Mouse (Mus musculus) forebrain, postnatal 0 days (tissue): Measurements from ENCODE around the gene P2rx1. TPM values are rescaled to one million over a fixed set of nuclear protein-coding genes. Genes with fewer than 3 reads are reported as not detected.

Experiments
- ATAC-seq: fragments of 200-750 bp; cut with Nextera tagmentation; 2 replicates; pipeline ENCODE4 v1.8.0; 2017; ENCODE audit warnings: mild to moderate bottlenecking, moderate library complexity
- DNase-seq: peaks from one replicate; pipeline ENCODE4 v3.0.0-alpha.2; 2015
- H3K27ac ChIP-seq: fragments of 300-500 bp; sonication (generic); 2 replicates; pipeline ENCODE4 v1.5.1; 2014; ENCODE audit warnings: low read depth, mild to moderate bottlenecking, antibody characterized with exemption, low read length, moderate library complexity, mixed read lengths
- H3K27me3 ChIP-seq: fragments of 300-500 bp; sonication (generic); 2 replicates; pipeline ENCODE4 v1.6.1; 2014; ENCODE audit warnings: mild to moderate bottlenecking, low read length, mixed read lengths; ENCODE audit not compliant: insufficient read depth
- H3K36me3 ChIP-seq: fragments of 300-500 bp; sonication (generic); 2 replicates; pipeline ENCODE4 v1.6.1; 2014; ENCODE audit warnings: mild to moderate bottlenecking, moderate library complexity; ENCODE audit not compliant: insufficient read depth
- H3K4me1 ChIP-seq: fragments of 300-500 bp; sonication (generic); 2 replicates; pipeline ENCODE4 v1.6.1; 2014; ENCODE audit warnings: antibody characterized with exemption; ENCODE audit not compliant: insufficient read depth
- H3K4me2 ChIP-seq: fragments of 300-500 bp; sonication (generic); 2 replicates; pipeline ENCODE4 v1.6.1; 2014; ENCODE audit warnings: low read depth, mild to moderate bottlenecking, moderate library complexity
- H3K4me3 ChIP-seq: fragments of 300-500 bp; sonication (generic); 2 replicates; pipeline ENCODE4 v1.5.1; 2014; ENCODE audit warnings: low read depth, low read length, mixed read lengths
- H3K9ac ChIP-seq: fragments of 300-500 bp; sonication (generic); 2 replicates; pipeline ENCODE4 v1.6.1; 2014; ENCODE audit warnings: mild to moderate bottlenecking
- H3K9me3 ChIP-seq: fragments of 300-500 bp; sonication (generic); 2 replicates; pipeline ENCODE4 v1.6.1; 2016; ENCODE audit warnings: low read length
- CTCF ChIP-seq: sonication (generic); IDR thresholded peaks from 2 replicates; pipeline ENCODE4 v1.5.1; 2016; ENCODE audit warnings: antibody characterized with exemption, control low read depth, low read depth
- WGBS: fragments of 180-500 bp; shearing (Covaris S2); extraction: QIAGEN DNeasy Blood & Tissue Kit; methylation state at CpG from one replicate; pipeline ENCODE4 v1.1.7; 2014; 5-methylcytosine and 5-hydroxymethylcytosine counted together
- polyA plus RNA-seq: library from polyadenylated mRNA; unstranded; fragments of >200 nt; fragmentation: Nextera tagmentation; extraction: Ambion mirVana; gene quantifications from 2 replicates; pipeline ENCODE4 v1.2.1, GENCODE M21; 2015
- total RNA-seq: library from RNA; depleted of rRNA; stranded (reverse); fragments of >200 nt; gene quantifications from 2 replicates; pipeline ENCODE4 v1.2.3, GENCODE M21; 2014

P2rx1 gene
- total and polyA plus RNA-seq, 2 experiments from 2014 or later = 0.25 to 2.0 TPM

DNA sequence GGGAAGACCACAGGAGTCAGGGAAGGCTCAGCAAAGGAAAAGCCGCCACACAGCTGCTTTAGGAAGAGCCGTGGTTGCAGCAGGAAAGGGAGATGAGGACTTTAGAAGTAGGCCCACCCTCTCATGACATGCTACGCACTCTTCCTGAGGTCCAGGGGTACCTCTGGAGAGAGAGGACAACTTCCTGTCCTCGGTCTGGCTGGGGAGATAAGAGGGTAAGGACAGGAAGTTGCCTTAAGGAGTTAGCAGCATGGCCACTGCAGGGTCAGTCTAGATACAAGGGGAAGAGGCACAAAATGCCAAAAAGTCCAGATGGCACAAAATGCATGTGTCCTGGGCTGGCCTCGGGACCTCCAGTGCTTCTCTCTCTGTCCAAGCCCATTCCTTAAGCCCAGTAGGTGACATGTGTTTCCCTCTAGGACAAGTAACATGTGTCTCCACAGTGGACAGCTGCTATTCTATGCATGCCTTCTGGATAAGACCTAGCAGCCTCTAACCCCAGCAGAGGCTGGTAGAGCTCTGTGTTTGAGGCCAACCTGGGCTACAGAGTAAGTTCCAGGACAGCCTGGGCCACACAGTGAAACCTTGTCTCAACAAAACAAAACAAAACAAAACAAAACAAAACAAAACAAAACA, 43.4 kb upstream of the P2rx1 start:
- Histone ChIP-seq H3K4me1 (no peaks in the 10 kb centered on the region), H3K4me2 (no peak overlapping the region), H3K36me3 (no peaks in the 10 kb centered on the region), H3K27me3 (peaks cover 15% of the 10 kb centered on the region), H3K9me3 (no peaks in the 10 kb centered on the region), H3K4me3 (no peak overlapping the region), H3K27ac (no peak overlapping the region), H3K9ac (no peak overlapping the region)
- 79% methylated on average over 5 of the region's 5 CpGs for WGBS
- no peak for TF ChIP-seq CTCF
- ATAC-seq (no peak), DNase-seq (no peak)

DNA sequence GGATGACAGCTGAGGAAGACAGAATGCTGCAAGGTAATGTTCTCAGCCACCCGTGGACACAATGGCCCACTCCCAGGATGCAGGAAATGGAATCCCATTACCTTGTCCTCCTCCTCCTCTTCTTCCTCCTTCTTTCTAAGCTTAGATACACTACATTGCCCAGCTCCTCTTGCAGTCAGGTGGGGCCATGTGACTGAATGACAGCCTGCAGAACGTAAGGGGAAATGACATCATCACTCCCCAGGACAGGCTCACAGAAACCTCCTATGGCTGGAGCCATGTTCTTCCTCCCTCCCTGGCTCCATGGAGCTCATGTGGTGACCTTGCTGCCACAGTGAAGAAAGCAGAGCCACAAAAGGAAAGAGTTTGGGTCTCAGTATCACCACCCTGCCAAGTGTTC, 41.6 kb upstream of the P2rx1 start:
- no peak for ATAC-seq
- no peak overlapping the region for H3K9ac ChIP-seq
- H3K36me3 ChIP-seq = no peaks in the 10 kb centered on the region
- H3K9me3 ChIP-seq = no peaks in the 10 kb centered on the region
- DNase-seq = no peak
- no peak for TF ChIP-seq CTCF
- H3K27me3 ChIP-seq = peaks cover 29% of the 10 kb centered on the region
- no peak overlapping the region for H3K4me2 ChIP-seq
- 60% methylated on average over 2 of the region's 2 CpGs for WGBS
- no peak overlapping the region for H3K4me3 ChIP-seq
- no peaks in the 10 kb centered on the region for H3K4me1 ChIP-seq
- H3K27ac ChIP-seq = no peak overlapping the region

DNA sequence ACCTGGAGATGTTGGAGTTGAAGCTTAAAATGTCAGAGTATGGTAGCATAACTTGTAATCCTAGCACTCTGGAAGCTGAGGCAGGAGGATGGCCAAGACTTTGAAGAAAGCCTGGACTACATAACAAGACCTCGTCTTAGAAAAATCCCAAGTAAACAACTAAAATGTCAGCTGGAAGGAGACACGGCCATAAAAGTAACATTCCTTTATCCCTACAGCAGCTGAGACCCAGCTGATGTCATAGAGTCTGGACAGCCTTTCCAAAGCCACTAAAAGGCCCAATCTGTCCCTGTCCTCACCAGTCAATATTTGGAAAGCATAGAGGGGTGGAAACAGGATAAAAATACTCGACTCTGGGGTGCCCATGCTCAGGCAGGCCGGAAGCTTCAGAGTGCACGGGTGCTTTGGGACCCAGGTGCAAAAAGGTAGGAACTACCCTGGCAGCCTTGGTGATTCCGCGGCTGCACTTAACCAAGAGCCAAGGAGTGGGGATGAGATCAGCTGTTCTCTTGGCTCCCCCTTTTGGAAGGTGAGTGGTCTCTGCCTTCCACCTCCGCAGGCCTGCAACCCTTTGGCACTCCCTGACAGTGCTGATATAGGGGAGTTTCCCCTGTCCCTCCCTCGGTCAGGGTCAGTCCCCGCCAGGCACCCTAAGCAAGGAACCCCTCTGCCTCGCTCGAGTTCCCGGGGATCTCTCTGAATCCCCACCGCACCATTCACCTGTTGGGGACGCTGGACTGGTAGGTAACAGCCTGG, 38.8 kb upstream of the P2rx1 start:
- H3K4me1 ChIP-seq = no peaks in the 10 kb centered on the region
- H3K27ac ChIP-seq = no peak overlapping the region
- H3K9ac ChIP-seq = no peak overlapping the region
- peaks cover 32% of the 10 kb centered on the region for H3K27me3 ChIP-seq
- H3K9me3 ChIP-seq = no peaks in the 10 kb centered on the region
- no peak overlapping the region for H3K4me3 ChIP-seq
- 13% methylated on average over 15 of the region's 15 CpGs for WGBS
- no peak for TF ChIP-seq CTCF
- ATAC-seq (no peak), DNase-seq (no peak)
- H3K36me3 ChIP-seq = no peaks in the 10 kb centered on the region
- H3K4me2 ChIP-seq = no peak overlapping the region

DNA sequence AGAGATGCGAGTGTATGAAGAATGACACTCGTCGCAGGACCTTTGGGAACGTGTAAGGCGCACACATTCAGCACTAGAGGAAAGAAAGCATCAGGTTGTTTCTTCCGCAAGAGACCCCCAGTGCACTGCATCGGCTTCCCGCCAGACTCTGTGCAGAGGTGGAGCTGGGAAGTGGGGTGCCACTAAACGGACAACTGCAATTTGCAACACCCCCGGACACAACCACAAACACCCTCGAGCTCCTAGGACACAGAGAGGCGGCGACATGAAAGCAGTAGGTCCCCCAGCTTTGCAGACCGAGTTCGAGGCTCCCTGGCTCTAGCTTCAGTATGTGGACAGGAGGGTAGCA, 38.2 kb upstream of the P2rx1 start:
- H3K27ac ChIP-seq = no peak overlapping the region
- H3K4me2 ChIP-seq = peak overlapping the region; percentile 32; the same call in 1 of the 2 replicates
- no peaks in the 10 kb centered on the region for H3K36me3 ChIP-seq
- no peak overlapping the region for H3K9ac ChIP-seq
- H3K4me3 ChIP-seq = peak overlapping the region; percentile 17
- DNase-seq (no peak), ATAC-seq (no peak)
- no peak for TF ChIP-seq CTCF
- 5% methylated on average over 15 of the region's 15 CpGs for WGBS
- no peaks in the 10 kb centered on the region for H3K9me3 ChIP-seq
- no peaks in the 10 kb centered on the region for H3K4me1 ChIP-seq
- H3K27me3 ChIP-seq = peaks cover 32% of the 10 kb centered on the region

DNA sequence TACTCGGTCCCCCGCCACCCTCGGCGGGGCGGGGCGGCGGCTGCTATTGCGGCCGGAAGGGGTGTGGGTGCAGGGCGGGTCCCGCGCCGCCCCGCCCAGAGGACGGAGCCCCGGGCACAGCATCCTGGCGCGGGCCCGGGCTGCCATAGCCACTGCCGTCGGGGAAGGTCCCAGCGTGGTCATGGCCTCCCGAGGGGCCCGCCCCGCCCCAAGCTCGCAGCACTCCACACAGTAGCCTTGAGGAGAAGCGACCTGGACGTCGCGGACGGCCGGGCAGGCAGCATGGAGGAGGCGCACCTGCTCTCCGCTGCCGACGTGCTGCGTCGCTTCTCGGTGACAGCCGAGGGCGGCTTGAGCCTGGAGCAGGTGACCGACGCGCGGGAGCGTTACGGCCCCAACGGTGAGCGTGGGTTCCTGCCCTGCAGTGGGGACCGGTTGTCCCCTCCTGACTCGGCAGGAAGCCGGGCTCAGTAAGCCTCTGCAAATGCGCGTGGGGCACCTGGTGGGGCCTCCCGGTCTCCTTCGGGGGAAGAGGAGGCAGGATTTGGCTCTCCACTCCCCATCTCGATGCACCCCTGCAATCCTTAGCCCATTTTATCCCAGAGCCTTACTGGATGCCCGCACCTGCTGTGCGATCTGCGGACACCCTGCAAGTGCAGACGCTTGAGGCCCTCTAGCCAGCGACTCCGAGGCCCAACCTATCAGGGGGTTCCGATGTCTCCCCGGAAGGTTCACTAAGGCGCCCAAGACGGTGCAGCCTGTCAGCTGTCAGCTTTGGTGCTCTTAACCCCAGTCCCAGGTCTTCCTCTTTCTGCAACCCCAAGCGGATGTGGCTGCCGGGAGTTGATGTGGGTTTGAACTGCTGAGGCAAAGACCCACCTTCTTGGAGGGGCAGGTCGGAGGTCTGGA, 37.6 kb upstream of the P2rx1 start, which contains the start of gene Atp2a3:
TSS of gene Atp2a3 (plus strand) at position 98 of the 909 bp plus-strand sequence.
- H3K27me3 ChIP-seq = peaks cover 32% of the 10 kb centered on the region
- H3K4me3 ChIP-seq = peak within 1 kb of the TSS; percentile 17
- ATAC-seq = no peak
- DNase-seq = no peak
- H3K27ac ChIP-seq = no peak within 1 kb of the TSS
- H3K4me1 ChIP-seq = no peaks in the 10 kb centered on the region
- no peaks in the 10 kb centered on the region for H3K36me3 ChIP-seq
- peak within 1 kb of the TSS; percentile 32 for H3K4me2 ChIP-seq
- no peak within 1 kb of the TSS for H3K9ac ChIP-seq
- no peaks in the 10 kb centered on the region for H3K9me3 ChIP-seq
- no peak for TF ChIP-seq CTCF
- 6% methylated on average over 67 of the region's 70 CpGs for WGBS

DNA sequence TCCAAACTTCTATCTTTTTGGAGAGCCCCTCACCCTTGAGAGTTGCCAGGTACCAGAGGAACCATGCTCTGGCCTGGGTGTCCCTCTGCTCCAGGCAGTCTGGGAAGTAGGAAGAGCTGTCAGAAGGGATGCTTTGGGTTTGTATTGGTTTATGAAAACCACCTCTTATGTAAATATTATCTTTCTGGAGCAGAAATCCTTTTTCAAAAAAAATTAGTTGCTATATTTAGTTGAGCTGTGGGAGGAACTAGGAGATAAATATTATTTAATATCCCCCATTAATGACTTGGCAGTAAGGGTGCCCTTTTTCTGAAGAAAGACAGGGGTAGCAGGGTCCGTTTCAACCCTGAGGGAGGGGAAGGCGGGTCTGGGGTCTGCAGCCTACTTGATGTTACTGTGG, 36.5 kb upstream of the P2rx1 start:
- Histone ChIP-seq H3K4me2 (no peak overlapping the region), H3K9ac (no peak overlapping the region), H3K9me3 (no peaks in the 10 kb centered on the region), H3K27me3 (peaks cover 32% of the 10 kb centered on the region), H3K4me1 (no peaks in the 10 kb centered on the region), H3K4me3 (no peak overlapping the region), H3K27ac (no peak overlapping the region), H3K36me3 (no peaks in the 10 kb centered on the region)
- TF ChIP-seq CTCF = no peak
- DNase-seq = no peak
- 84% methylated on average over 2 of the region's 2 CpGs for WGBS
- no peak for ATAC-seq
